Mouse (Mus musculus) heart, adult 18-20 months (tissue): ENCODE data around the gene Bcl2l1. TPM values are rescaled to one million over a fixed set of nuclear protein-coding genes. Genes with fewer than 3 reads are reported as not detected.

Source experiments
- DNase-seq, 2 experiments: peaks; one replicate each; pipeline ENCODE4 v3.0.0; 2021 to 2022; ENCODE audit warnings: mixed read lengths in 1 of 2
- total RNA-seq, 2 experiments: library from RNA; stranded (reverse); gene quantifications; 2 replicates each; pipeline ENCODE4 v1.2.3; 2021

Bcl2l1 gene
- total RNA-seq, 2 experiments from 2014 or later: 77.8 to 111 TPM

GRCm38 (mm10) chr2:152824438-152825167 is 6.9 kb downstream of the Bcl2l1 start:
- DNase-seq: no peak

- no peak for DNase-seq
These were observed 7.8 kb downstream of the Bcl2l1 start for GRCm38 (mm10) chr2:152823770-152824169.

GRCm38 (mm10) chr2:152821566-152821965 is 10.0 kb downstream of the Bcl2l1 start:
- DNase-seq: no peak

- DNase-seq: peak; percentile 79 to 91
These were observed 10.5 kb downstream of the Bcl2l1 start for GRCm38 (mm10) chr2:152821023-152821422.

- peak; percentile 88 to 95 for DNase-seq
These were observed 11.2 kb downstream of the Bcl2l1 start for GRCm38 (mm10) chr2:152820369-152820768.

GRCm38 (mm10) chr2:152819926-152820325 is 11.6 kb downstream of the Bcl2l1 start:
- peak; percentile 78 to 82 for DNase-seq

GRCm38 (mm10) chr2:152819097-152819624 is 12.4 kb downstream of the Bcl2l1 start:
- peak; percentile 2 to 30 for DNase-seq

- DNase-seq: peak; percentile 1 to 29
These were observed 12.8 kb downstream of the Bcl2l1 start for GRCm38 (mm10) chr2:152818679-152819078.

- peak; percentile 62 to 76 for DNase-seq
These were observed 13.8 kb downstream of the Bcl2l1 start for GRCm38 (mm10) chr2:152817596-152818291.

GRCm38 (mm10) chr2:152816657-152817348 is 14.7 kb downstream of the Bcl2l1 start:
- DNase-seq: peak; percentile 11 to 26

GRCm38 (mm10) chr2:152815879-152816656 is 15.5 kb downstream of the Bcl2l1 start:
- peak; percentile 39 to 43 for DNase-seq

- DNase-seq: peak; percentile 42 to 59
These were observed 17.2 kb downstream of the Bcl2l1 start for GRCm38 (mm10) chr2:152814213-152814874.

- peak; percentile 4 to 13 for DNase-seq
These were observed 18.3 kb downstream of the Bcl2l1 start for GRCm38 (mm10) chr2:152813232-152813631.

- no peak for DNase-seq
These were observed 20.0 kb downstream of the Bcl2l1 start for GRCm38 (mm10) chr2:152811336-152812165.

GRCm38 (mm10) chr2:152810158-152810941 is 21.2 kb downstream of the Bcl2l1 start:
- peak in 1 of 2 experiments; percentile 70 for DNase-seq

GRCm38 (mm10) chr2:152808178-152808577 is 23.4 kb downstream of the Bcl2l1 start:
- DNase-seq: no peak

- peak; percentile 70 to 84 for DNase-seq
These were observed 25.5 kb downstream of the Bcl2l1 start for GRCm38 (mm10) chr2:152806037-152806436.

GRCm38 (mm10) chr2:152805111-152805490 is 26.4 kb downstream of the Bcl2l1 start:
- DNase-seq: no peak

GRCm38 (mm10) chr2:152804408-152805110 is 27.0 kb downstream of the Bcl2l1 start:
- DNase-seq: peak in 1 of 2 experiments; percentile 54
